Mouse (Mus musculus) spleen, adult 18-20 months (tissue): Measurements from ENCODE around the gene Synrg.
A peak's percentile ranks its signal among the peaks of the same experiment; 100 is the strongest.

ENCODE experiments used
- DNase-seq, 2 experiments: peaks; one replicate each; pipeline ENCODE4 v3.0.0; 2022; ENCODE audit warnings: mixed read lengths in 2 of 2

Gene Synrg

DNA sequence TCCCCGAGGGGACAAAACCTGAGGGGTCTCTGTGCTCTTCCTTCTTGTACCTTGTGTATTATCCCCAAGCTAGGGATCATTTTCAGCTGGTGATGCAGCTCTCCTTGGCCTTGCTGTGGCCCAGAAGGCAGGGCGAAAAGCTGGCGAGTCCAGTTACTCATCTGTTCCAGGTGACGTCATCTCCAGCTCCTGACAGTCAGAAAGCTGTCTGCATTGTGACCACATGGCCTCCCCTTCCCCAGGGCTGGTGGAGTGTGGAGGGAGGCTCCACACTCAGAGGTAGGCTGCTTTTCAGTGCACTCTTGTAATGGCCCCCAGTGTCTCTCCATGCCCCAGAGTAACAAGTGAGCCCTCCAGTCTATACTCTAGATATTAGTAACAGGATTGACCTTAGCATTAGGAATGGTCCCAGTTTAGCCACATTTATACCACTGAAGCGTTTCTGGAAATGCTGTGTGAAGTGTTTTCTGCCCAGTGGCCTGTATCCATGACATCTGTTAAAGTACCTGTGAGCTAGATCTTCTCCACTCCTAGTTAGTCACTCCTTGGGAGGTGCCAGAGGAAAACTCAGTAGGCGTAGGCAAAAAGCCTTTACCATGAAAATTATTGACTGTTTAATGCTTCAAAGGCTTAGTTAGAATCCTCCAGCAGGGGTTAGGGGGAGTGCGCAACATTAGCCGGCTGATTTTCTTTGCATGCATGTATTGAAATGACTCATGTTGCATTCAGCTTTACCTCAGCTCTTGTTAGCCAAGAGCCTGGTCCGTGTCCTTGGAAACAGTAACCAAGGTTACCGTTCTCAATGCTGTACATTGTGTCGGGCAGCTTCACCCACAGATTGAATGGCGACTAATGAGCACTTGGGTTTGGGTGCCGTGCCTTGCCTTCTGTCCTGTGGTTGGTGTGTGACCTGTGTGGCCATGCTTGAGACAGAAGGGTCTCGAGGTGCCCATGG lies 78.9 kb downstream of the Synrg start:
- no peak for DNase-seq

DNA sequence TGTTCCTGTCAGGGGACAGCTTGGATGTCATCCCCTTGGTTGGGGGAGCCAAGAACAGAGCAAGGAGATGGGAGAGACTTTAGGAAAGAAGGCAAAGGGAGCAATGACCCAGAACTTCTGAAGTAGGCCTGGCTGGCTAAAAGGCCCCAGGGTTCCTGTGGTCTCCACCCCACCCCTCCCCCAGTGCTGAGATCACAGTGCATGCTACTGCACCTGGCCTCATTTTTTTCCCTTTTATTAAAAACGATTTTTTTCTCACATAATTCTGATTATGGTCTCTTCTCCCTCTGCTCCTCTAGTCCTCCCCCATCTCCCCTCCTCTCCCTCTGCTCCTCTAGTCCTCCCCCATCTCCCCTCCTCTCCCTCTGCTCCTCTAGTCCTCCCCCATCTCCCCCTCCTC lies 80.8 kb downstream of the Synrg start:
- DNase-seq = no peak

DNA sequence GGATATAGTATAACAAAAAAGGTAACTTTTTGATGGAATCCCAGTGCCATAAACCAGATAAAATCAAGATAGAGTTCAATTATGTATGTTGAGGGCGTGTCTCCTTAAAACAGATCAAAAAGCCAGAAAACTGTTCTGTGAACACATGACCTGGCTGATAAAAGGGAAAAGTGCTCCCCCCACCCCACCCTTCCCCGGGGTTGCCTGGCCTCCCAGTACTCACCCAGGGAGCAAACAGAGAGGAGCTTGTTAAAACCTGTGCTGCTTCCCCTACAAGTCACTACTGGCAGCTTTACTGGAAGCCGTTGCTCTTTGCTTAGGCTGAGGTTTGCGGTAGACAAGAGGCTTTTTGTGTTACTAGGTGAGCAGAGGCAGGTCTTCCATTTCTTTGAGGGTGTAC lies 83.0 kb downstream of the Synrg start:
- no peak for DNase-seq

DNA sequence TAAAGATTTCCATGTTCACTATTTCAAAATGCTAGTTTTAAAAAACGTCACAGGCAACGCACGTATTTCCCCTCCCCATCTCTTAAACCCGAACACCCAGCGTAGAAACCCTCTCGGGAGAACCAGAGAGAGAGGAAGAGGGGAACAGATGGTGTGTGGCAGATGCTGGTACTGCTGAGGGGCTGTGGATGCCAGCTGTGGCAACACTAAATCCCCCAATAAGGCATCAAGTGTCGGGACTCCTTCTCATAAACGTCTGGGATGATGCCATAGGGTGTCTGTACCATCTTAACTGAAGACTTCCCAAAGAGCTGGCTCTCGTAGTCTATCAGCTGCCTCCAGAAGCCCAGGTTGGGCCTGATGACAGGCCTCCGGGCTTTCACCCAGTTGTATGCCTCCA lies 84.2 kb downstream of the Synrg start:
- no peak for DNase-seq

DNA sequence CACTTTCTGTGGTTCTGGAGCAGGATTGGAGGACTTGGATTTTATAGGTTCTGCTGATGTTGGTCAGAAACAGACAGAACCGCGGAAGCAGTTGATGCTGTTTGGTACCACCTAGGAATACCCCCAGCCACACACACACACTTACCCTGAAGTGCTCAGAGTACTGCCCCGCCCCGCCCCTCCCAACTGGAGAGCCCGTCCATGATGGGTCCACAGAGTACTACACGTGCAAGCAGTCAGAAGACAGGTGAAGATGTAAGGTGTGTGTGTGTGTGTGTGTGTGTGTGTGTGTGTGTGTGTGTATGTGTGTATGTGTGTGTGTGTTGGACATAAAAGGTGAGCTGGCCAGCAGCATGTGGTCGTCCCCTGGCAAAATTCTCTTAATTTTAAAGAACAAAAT lies 88.8 kb downstream of the Synrg start:
- no peak for DNase-seq

DNA sequence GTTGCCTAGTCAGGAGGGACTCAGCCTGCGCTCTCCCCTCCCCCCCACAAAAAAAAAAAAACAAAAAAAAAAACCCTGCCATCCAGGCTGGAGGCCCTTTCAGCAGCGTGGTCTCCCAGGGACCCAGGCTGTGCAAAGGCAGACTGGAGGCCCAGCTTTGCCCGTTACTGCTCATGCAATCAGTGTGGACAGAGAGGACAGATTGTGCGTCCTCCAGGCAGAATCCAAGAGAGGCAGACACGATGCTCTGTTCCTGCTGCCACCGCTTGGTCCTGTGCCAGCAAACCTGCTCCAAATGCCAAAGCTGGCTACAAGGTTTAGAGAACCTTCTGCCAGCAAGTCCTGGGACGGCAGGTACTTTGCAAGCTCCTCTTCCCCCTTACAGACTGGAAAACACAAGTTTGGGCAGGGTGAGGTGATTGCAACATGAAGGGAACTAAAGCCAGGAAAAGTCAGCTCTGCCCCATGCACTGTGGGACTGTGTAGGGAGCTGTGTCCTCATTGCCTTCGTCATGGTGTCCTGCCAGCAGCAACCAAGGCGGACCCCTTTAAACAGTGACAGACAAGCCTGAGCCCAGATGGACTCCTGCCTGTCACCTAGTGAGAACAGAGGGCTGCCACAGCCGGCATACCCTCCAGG lies 89.4 kb downstream of the Synrg start:
- no peak for DNase-seq

DNA sequence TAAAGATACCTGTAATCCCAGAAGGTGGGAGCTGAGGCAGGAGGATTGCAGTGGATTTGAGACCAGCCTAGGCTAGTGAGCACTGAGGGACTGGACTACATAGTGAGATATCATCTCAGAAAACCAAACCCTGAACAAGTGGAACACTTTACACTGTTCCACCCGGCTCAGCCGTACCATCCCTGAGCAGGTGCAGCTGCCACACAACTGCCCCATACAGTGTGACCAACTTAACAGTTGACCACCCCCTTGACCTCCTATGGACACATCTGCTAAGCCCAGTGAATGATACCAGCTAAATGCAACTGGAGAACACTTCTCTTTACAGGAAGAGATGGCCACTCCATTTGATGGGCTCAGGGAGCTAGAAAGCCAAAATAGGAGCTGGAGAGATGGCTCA lies 93.2 kb downstream of the Synrg start:
- no peak for DNase-seq

DNA sequence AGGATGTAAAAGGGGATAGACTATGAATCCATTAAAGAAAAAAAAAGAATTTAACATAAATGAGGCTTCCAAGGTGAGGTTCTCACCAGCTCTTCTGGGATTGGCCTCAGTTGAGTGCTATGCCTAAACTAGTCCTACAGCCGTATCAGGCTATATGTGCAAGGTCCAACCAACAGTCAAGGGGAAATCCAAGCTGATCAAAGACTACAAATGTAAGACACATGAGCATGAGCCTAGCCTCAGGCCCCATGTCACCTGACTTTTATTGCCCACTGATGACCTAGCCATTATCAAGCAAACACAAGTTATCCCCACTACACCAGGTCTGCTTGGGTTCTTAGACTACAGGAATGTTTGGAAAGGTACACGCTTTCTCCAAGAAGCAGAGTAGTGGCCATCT lies 95.6 kb downstream of the Synrg start:
- no peak for DNase-seq

DNA sequence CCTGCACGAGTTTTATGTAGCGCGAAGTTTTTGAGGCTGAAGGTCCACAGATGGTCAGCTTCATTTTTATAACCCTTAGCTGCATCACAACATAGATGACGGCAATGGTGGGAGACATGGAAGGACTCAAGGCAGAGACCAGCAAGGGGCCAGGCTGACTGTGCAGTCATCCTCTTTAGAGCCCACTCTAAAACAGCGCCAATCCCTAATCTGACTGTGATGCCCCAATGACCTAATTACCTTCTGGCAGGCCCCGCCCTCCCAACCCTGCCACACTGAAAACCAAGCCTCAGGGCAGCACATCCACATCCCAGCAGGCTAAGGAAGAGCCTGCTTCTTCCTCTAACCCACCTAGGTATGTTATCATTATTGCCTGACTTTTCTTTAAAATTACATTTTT lies 96.4 kb downstream of the Synrg start:
- DNase-seq = no peak

DNA sequence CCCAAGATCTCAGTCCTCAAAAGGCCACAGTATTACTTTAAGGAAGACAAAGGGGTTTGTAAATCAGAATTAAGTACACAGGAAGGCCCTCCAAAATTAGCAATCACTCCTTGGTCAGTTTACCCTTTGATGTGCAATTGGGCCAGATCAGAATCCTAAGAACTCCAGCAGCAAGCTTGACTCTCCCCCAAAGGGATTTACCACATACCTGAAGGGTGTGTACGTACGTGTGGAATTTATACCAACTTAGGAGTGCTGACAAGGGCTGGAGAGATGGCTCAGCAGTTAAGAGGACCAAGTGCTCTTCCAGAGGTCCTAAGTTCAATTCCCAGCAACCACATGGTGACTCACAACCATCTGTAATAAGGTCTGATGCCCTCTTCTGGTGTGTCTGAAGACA lies 97.7 kb downstream of the Synrg start:
- no peak for DNase-seq

DNA sequence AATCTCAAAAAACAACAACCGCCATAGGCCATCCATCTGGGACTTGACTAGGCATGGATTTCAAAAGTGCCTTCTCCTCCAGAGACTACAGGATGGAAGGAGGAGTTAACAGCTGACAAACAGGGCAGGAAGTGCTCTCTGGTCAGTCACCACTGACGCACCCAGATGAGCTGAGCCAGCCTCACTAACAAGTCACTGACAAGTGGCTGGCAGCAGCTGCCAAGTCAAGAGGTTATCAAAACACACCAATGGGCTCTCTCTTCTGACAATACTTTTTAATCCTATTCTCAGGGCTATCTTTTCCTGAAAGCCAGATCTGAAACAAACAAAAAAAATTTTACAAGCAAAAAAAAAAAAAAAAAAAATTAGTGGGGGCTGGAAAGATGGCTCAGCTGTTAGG lies 98.6 kb downstream of the Synrg start:
- no peak for DNase-seq

DNA sequence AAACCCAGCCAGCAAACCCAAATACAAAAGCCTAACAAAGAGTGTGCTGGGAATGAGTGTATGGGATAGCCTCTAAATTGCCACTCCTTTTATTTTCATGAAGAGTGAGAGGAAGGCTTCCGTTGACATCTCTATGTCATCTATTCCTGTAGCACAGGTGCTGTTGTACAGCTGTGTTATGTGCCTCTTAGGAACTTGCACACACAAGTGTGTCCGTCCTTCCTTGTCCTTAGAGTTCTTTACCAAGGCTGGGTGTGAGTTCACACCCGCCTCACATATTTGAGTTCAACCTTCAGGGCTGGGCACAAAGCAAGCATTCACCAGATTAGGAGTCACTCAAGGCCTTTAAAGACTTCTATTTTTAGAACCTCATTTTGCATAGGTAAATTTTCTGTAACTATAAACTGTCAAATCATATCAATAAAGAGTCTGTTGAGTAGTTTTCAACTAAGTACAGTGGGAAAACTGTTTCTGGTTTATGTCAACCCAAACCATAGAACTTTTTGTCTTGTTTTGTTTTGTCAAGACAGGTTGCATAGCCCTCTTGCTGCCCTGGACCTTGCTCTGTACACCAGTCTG lies 99.5 kb downstream of the Synrg start:
- no peak for DNase-seq

DNA sequence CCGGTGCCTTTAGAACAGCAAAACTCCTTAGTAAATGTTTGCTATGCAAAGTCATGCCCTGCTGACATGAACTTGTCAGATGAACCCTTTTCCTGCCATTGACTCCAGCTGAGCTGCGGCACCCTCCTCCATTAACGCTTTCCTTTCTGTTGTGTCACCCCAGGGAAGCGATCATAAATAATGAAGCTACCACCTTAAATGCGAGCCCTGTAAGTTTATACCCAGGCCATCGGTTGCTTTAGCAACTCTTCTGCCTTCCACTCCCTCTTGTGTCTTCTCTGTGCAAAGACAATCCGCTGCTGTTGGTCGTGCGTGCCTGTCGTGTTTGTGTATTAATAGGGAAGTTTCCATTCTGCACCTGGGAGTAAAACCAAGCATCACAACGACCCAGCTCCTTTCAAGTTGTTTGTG lies 101.8 kb downstream of the Synrg start:
- no peak for DNase-seq

DNA sequence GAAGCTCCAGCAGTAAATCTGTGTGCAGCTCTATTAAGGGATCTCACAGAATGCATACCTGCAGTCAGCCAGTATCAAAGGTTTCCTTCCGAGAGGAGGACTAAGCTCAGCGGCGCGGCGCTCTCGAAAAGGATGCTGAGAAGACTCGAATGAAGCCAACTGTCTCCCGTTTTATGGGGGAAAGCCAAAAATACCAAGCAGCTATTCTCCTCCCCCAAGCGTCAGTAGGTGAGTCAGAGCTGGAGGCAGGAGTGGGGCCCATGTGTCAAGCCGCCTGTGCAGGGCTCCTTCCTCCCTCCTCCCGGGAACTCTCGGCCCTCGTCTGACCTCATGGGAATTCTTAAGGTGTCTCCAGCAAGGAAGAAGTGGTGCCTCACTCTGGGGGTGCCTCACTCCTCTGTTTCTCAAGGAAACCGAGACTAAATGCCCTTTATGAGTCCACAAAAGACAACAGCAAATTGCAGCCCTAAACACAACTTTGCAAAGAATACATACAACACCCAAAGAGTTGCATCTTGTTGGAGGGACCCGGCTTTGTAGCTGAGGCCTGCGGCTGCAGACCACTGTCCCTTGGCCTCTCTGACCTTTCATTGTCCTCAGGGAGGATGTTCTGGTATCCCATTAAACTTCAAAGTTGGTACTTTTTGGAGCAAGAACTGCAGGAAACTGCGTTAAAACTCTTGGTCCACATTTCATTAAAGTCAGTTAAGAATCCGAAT lies 102.9 kb downstream of the Synrg start:
- DNase-seq = peak in 1 of 2 experiments; percentile 4

DNA sequence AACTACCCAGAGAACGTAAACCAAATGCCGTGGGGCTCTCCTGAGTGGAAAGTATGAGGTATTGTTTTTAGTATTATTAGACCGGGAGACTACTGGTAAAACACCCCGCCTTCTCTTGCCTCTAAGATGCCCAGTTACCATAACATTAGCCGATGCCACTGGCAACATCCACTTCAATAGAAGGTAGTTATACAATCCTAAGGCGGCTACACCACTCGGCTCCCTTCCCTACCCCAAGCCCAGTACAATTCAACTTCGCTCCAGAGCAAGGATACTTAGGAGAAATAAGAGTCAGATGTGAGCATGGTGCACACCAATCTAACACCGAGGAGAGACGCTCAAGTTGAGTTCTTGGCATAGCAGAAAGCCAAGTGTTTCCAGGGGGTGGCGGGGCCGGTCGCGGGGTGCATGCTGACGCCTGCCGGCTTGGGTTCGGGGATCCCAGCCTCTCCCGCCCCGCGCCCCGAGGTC lies 103.5 kb downstream of the Synrg start:
- DNase-seq = no peak

DNA sequence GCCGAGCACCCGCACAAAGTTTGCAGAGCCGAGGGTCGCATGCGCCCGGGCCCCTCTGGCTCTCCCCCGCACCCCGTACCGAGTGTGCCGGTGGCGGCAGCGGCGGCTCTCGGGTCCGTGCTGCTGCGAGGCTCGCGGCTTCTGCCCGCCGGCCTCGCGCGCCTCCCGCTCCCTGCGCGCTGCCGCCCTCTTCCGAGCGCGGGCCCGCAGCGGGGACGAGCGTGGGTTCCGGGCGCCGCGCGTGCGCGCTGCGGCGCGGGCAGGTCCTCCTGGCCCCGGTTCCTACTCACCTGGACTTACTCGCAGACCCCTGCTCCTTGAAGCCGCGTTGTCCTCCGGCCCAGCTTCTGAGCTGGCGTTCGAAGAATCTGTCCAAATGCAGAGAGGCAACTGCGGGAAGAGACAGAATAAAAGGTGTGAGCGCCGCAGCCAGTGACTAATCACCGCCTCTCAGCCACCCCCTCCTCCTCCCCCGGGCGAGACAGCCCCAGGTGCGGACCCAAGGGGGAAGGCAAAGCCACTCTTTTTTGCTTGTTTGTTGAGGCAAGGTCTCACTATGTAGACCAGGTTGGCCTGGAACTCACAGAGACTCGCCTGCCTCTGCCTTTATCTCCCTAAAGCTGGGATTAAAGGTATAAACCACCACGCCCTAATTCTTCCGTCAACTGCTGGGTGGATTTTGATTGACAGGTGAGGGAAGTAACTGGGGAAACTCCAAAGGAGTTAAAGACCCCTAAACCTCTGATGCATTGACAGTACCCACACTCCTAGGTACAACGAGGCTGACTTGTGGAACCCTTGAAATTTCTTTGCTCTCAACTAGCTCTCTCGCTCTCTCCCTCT lies 104.2 kb downstream of the Synrg start:
- peak; percentile 16 to 49 for DNase-seq

DNA sequence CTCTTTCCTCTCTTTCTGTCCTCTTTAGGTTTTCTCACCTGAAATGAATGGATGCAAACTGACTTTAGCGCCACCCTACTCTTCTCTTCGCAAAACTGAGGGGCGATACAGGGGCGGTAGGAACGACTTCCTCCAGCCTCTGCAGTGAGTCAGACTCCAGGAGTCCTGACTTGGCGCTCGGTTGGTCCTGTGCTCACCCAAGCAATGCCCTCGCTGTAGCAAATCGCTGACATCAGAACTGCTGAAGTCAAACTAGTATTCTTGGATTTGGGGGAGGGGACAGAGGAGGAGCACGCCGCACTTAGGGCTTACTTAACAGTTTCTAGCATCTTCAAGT lies 104.8 kb downstream of the Synrg start, which contains the start of gene Dusp14:
Gene Dusp14, minus strand, starts transcription at position 228 of the 337 bp plus-strand sequence.
- no peak for DNase-seq

DNA sequence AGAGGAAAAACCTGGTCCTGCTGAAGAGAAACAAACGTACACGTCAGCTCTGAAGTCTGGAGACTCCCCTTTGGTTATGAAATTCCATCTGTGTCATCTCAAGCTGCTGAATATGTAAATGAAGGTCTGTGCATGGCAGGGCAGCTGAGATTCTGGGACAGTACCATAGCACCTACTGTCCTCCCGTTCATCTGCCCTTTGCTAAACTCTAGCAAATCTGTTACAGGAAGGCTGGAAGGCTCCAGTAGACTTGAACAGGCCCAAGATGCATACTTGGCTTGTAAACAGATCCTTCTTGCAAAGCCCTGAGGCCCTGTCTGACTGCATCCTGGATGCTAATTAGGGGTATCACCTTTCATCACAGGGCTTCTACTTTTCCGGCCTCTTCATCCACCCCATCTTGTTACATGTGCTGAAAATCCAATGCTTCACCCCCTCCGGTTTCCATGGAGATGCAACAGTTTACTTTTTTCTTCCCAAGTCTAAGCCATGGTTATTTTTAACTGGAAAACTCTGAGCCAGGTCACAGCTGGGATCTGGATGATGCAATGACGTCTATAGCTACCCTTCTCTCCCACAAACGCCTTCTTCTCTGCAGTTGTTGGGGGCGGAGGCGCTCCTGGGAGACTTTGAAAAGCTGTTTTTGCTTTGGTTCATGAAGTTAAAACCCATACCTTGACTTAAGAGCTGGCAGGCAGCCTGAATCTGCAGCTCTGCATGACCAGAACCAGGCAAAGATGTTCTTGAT lies 108.8 kb downstream of the Synrg start:
- DNase-seq = no peak

DNA sequence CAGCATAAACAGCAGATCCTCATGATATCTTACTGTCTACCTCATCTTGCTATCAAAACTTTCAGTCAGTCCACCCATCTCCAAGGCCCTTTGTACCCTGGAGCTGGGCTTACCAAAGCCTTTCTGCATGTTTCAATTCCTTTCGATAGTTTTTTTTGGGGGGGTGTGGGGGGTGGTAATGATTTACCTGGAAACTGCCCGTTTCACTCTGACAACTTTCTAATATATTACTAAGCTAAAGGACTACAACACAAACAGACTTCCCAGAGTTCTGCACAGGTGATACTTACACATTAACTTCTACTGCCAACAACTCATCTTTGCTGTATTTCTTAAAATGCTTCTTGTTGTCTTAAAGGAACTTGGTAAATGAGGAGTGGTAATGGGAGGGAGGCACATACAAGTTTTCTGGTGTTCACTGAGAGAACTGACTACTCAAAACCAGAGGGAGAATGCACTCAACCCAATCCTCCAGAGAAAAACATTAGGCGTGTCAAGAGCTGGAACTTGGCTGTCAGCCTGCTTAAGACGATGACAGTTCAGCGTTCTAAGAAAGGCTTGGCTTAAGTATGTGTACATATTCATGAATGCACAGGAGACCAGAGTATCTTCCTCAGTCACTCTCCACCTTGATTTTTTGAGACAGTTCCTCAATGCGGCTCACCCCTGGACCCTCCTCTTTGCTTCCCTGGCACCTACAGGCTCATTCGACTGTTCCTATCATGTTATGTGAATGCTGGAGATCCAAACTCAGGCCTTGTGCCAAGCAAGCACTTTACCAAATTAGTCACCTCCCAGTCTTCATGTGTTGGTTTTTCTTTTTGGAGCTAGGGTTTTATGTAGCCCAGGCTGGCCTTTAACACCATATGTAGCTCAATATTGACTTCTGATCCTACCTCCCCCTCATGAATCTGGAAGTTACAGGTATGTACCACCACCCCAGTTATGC lies 109.9 kb downstream of the Synrg start:
- no peak for DNase-seq

DNA sequence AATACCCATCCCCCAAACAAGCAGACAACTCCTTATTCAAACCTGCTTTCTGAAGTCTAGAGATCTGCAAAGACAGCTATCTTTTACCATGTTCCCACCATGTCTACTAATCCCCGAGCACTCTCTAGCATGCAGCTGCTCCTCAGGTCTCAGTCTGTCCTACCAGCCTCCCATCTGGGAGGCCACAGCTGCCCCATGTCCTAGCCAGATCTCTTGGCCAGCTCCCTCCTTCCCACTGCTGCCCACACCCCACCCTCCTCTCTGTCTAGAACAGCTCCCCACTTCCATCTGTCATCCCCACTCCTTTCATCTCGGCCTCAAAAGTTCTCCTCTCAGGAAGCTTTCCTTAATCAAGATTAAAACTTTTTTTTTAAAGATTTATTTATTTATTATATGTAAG lies 112.8 kb downstream of the Synrg start:
- DNase-seq = no peak
